In genomic region chr13:54789561-54790397, GRCm38 (mm10) we compare ENCODE assay signal across 8 mouse cellular contexts. TPM values are rescaled to one million over a fixed set of nuclear protein-coding genes. Genes with fewer than 3 reads are reported as not detected.
DNase-seq lines count a peak whose midpoint lies in the region; ATAC-seq and TF ChIP-seq lines count a peak whose summit lies in the region.

No protein-coding gene starts in this region.

- H3K36me3 ChIP-seq in intestine, postnatal 0 days (ENCODE audit: control insufficient read depth, insufficient read depth): no peaks in the 10 kb centered on the region
- no peaks in the 10 kb centered on the region for H3K36me3 ChIP-seq in liver, embryonic 14.5 days (replicated peaks; ENCODE audit: control insufficient read depth, insufficient read depth, low read depth)

- peak overlapping the region; percentile 41; the same call in 1 of the 2 replicates for H3K27ac ChIP-seq in intestine, postnatal 0 days (ENCODE audit: low read depth, low read length)
- no peak overlapping the region for H3K27ac ChIP-seq in liver, embryonic 14.5 days

- DNase-seq in 3134 (ENCODE audit: extremely low read depth, insufficient read length, low spot score) (peak; percentile 91), MN1 (ENCODE audit: low spot score) (peak; percentile 74)
- DNase-seq in cerebellum, postnatal 25 days: peak; percentile 83 to 86
- DNase-seq in heart, adult 11 months: peak; percentile 92
- DNase-seq in liver, embryonic 14.5 days (ENCODE audit: low read depth in 3 of 3, low spot score in 3 of 3): no peak
- DNase-seq in naive thymus-derived CD4-positive, alpha-beta T cell, adult 2 months (ENCODE audit: low read depth): peak; percentile 28
- DNase-seq in urinary bladder, postnatal 36 days (ENCODE audit: low spot score in 2 of 2): peak; percentile 17 to 51

- ATAC-seq in intestine, postnatal 0 days: peak; percentile 12; the same call in 1 of the 2 replicates
- peak; percentile 18; the same call in 1 of the 2 replicates for ATAC-seq in liver, embryonic 14.5 days (ENCODE audit: insufficient read depth)

- no peak for TF ChIP-seq CTCF in intestine, postnatal 0 days (IDR thresholded peaks at IDR 0.05; ENCODE audit: low read depth)
- TF ChIP-seq CTCF in liver, embryonic 14.5 days (IDR thresholded peaks at IDR 0.05; ENCODE audit: low read depth): no peak

- H3K27me3 ChIP-seq in intestine, postnatal 0 days (replicated peaks; ENCODE audit: control insufficient read depth, insufficient read depth, low read length): 0 out of 2 replicates have a peak, but pooled peaks cover 4% of the 10 kb centered on the region
- H3K27me3 ChIP-seq in liver, embryonic 14.5 days (ENCODE audit: control insufficient read depth, insufficient read depth, low read length): peaks cover 18% of the 10 kb centered on the region

- H3K9me3 ChIP-seq in intestine, postnatal 0 days (ENCODE audit: control insufficient read depth): no peaks in the 10 kb centered on the region
- H3K9me3 ChIP-seq in liver, embryonic 14.5 days (ENCODE audit: control insufficient read depth, low read length): no peaks in the 10 kb centered on the region

- H3K4me1 ChIP-seq in intestine, postnatal 0 days (replicated peaks; ENCODE audit: control insufficient read depth, insufficient read depth, low read length): no peaks in the 10 kb centered on the region
- H3K4me1 ChIP-seq in liver, embryonic 14.5 days (replicated peaks; ENCODE audit: control insufficient read depth in 2 of 2, insufficient read depth in 2 of 2, low read length in 1 of 2): no peaks in the 10 kb centered on the region

- H3K4me3 ChIP-seq in intestine, postnatal 0 days (ENCODE audit: low read depth, low read length): peak overlapping the region; percentile 58
- peak overlapping the region; percentile 37 to 46 for H3K4me3 ChIP-seq in liver, embryonic 14.5 days (ENCODE audit: insufficient read depth in 1 of 2, low read depth in 2 of 2, low read length in 2 of 2)

- H3K9ac ChIP-seq in intestine, postnatal 0 days (ENCODE audit: low read depth, low read length): peak overlapping the region; percentile 58
- H3K9ac ChIP-seq in liver, embryonic 14.5 days (replicated peaks): no peak overlapping the region

- peak overlapping the region; percentile 99 for H3K4me2 ChIP-seq in intestine, postnatal 0 days (replicated peaks; ENCODE audit: low read depth)
- peak overlapping the region; percentile 65 for H3K4me2 ChIP-seq in liver, embryonic 14.5 days (ENCODE audit: low read depth)

- 2% methylated on average over 38 of the region's 38 CpGs for WGBS in intestine, postnatal 0 days
- 2% methylated on average over 37 of the region's 38 CpGs for WGBS in liver, embryonic 14.5 days (ENCODE audit: insufficient replicate concordance)

- no peak for TF ChIP-seq EP300 in liver, embryonic 14.5 days (IDR thresholded peaks at IDR 0.05; ENCODE audit: low read depth)

RNA-seq across cellular contexts. Expression of gene Tspan17, which starts 0.6 kb away (rescaled TPM):
- 14.8 and 15.2 TPM in 2 replicates for polyA plus RNA-seq in intestine, postnatal 0 days (2015; fragmentation: Nextera tagmentation; extraction: Ambion mirVana)
- 0.28 and 0.47 TPM in 2 replicates for polyA plus RNA-seq in liver, embryonic 14.5 days (2012; rRNA removed)
- 0.58 and 0.99 TPM in 2 replicates for polyA plus RNA-seq in liver, embryonic 14.5 days (2014; fragmentation: Nextera tagmentation; extraction: Ambion mirVana)

RNA-seq across cellular contexts. Expression of gene Eif4e1b, which starts 6.0 kb away (rescaled TPM):
- not detected in 2 replicates for polyA plus RNA-seq in intestine, postnatal 0 days (2015; fragmentation: Nextera tagmentation; extraction: Ambion mirVana)
- not detected in 2 replicates for polyA plus RNA-seq in liver, embryonic 14.5 days (2012; rRNA removed)
- polyA plus RNA-seq in liver, embryonic 14.5 days (2014; fragmentation: Nextera tagmentation; extraction: Ambion mirVana): not detected in 2 replicates

RNA-seq across cellular contexts. Expression of gene Sncb, which starts 23.4 kb away (rescaled TPM):
- 0.22 and 0.37 TPM in 2 replicates for polyA plus RNA-seq in intestine, postnatal 0 days (2015; fragmentation: Nextera tagmentation; extraction: Ambion mirVana)
- 0.02 and 0.06 TPM in 2 replicates for polyA plus RNA-seq in liver, embryonic 14.5 days (2012; rRNA removed)
- not detected in 2 replicates for polyA plus RNA-seq in liver, embryonic 14.5 days (2014; fragmentation: Nextera tagmentation; extraction: Ambion mirVana)

RNA-seq across cellular contexts. Expression of gene Gprin1, which starts 40.1 kb away (rescaled TPM):
- 0.50 and 0.59 TPM in 2 replicates for polyA plus RNA-seq in intestine, postnatal 0 days (2015; fragmentation: Nextera tagmentation; extraction: Ambion mirVana)
- polyA plus RNA-seq in liver, embryonic 14.5 days (2012; rRNA removed): 0.01 and 0.05 TPM in 2 replicates
- polyA plus RNA-seq in liver, embryonic 14.5 days (2014; fragmentation: Nextera tagmentation; extraction: Ambion mirVana): 0.03 TPM in 1 of 2 replicates, not detected in the other

Comparison
In these comparisons a context has a peak if more than half of its experiments do, and no peak if none do; other contexts are left out.
1. DNase-seq: peak in 3134 (single experiment), MN1 (single experiment), cerebellum, postnatal 25 days (2 of 2), heart, adult 11 months (single experiment), naive thymus-derived CD4-positive, alpha-beta T cell, adult 2 months (single experiment) and urinary bladder, postnatal 36 days (2 of 2); none in liver, embryonic 14.5 days (0 of 3).